ENCODE assay signal across 25 mouse cellular contexts in genomic region chr13:36901016-36901415, GRCm38 (mm10).
DNase-seq lines count a peak whose midpoint lies in the region; ATAC-seq and TF ChIP-seq lines count a peak whose summit lies in the region.
"Had no signal": no experiment of that assay in that cellular context is flagged by ENCODE, and none has a peak within 500 bp of the region (broad histone marks: within the 10 kb centered on the region; RNA-seq: fewer than 3 reads in every experiment).

No protein-coding gene starts in this region.

- no peaks in the 10 kb centered on the region for H3K27me3 ChIP-seq in heart, embryonic 12.5 days (replicated peaks)
- H3K27me3 ChIP-seq in lung, embryonic 14.5 days (ENCODE audit: insufficient read depth, low read length) = no peaks in the 10 kb centered on the region
- H3K27me3 ChIP-seq in lung, postnatal 0 days (replicated peaks; ENCODE audit: insufficient read depth, low read length) = no peaks in the 10 kb centered on the region
- H3K27me3 ChIP-seq in myocyte (ENCODE audit: control insufficient read depth, insufficient read depth, insufficient read length) = peaks cover 5% of the 10 kb centered on the region
- H3K27me3 ChIP-seq: CH12.LX; embryonic facial prominence, embryonic 13.5 days; embryonic facial prominence, embryonic 15.5 days; forebrain, embryonic 12.5 days had no signal

- peak; percentile 45 for DNase-seq in heart, adult 11 months
- DNase-seq in lung, embryonic 14.5 days = peak; percentile 39
- DNase-seq in lung, postnatal 25 days (ENCODE audit: low spot score) = no peak
- DNase-seq in lung, postnatal 0 days (ENCODE audit: low spot score) = peak; percentile 35
- no peak for DNase-seq in lung, adult 18-20 months
- DNase-seq: adrenal gland, adult 8-10 months; adrenal gland, postnatal 14 days; B cell, adult 2 months; cerebellum, adult 11-12 months; cerebellum, postnatal 10 days; cerebellum, postnatal 36 days; embryo, embryonic 11 days had no signal

- no peak overlapping the region for H3K27ac ChIP-seq in heart, embryonic 12.5 days (ENCODE audit: poor library complexity, severe bottlenecking)
- H3K27ac ChIP-seq in lung, embryonic 14.5 days (ENCODE audit: low read depth) = no peak overlapping the region
- H3K27ac ChIP-seq in lung, postnatal 0 days (ENCODE audit: low read length) = no peak overlapping the region
- H3K27ac ChIP-seq: embryonic facial prominence, embryonic 13.5 days; embryonic facial prominence, embryonic 15.5 days; forebrain, embryonic 10.5 days; forebrain, embryonic 12.5 days had no signal

- no peak for ATAC-seq in heart, embryonic 12.5 days (ENCODE audit: insufficient number of reproducible peaks, low FRiP score)
- ATAC-seq in lung, embryonic 14.5 days (ENCODE audit: insufficient read depth) = no peak; the same call in 1 of the 2 replicates
- ATAC-seq in lung, postnatal 0 days = no peak
- ATAC-seq: activated CD4-positive, CD25-positive, alpha-beta regulatory T cell, adult 4 months; CD4-positive, CD25-positive, alpha-beta regulatory T cell, adult 4 months; forebrain, embryonic 14.5 days; Patski had no signal

- H3K4me1 ChIP-seq in heart, embryonic 12.5 days (replicated peaks) = peaks cover 16% of the 10 kb centered on the region
- no peaks in the 10 kb centered on the region for H3K4me1 ChIP-seq in lung, embryonic 14.5 days (ENCODE audit: insufficient read depth)
- H3K4me1 ChIP-seq in lung, postnatal 0 days (ENCODE audit: insufficient read depth, low read depth, low read length) = no peaks in the 10 kb centered on the region
- H3K4me1 ChIP-seq: embryonic facial prominence, embryonic 13.5 days; embryonic facial prominence, embryonic 15.5 days had no signal

- WGBS in heart, embryonic 12.5 days = 32% methylated on average over 3 of the region's 3 CpGs
- 25% methylated on average over 3 of the region's 3 CpGs for WGBS in lung, embryonic 14.5 days
- whole genome bisulfite sequencing in lung, postnatal 0 days = 28% methylated on average over 3 of the region's 3 CpGs

- no peak for TF ChIP-seq CTCF in lung, embryonic 14.5 days (IDR thresholded peaks at IDR 0.05; ENCODE audit: low read depth)
- no peak for TF ChIP-seq CTCF in lung, postnatal 0 days (IDR thresholded peaks at IDR 0.05)

- H3K9me3 ChIP-seq in heart, embryonic 12.5 days (replicated peaks) = no peaks in the 10 kb centered on the region
- no peaks in the 10 kb centered on the region for H3K9me3 ChIP-seq in lung, embryonic 14.5 days (ENCODE audit: low read depth, low read length)
- H3K9me3 ChIP-seq in lung, postnatal 0 days (ENCODE audit: low read length) = no peaks in the 10 kb centered on the region
- H3K9me3 ChIP-seq: embryonic facial prominence, embryonic 13.5 days; embryonic facial prominence, embryonic 15.5 days; forebrain, embryonic 10.5 days; forebrain, embryonic 12.5 days; G1E had no signal

- no peak overlapping the region for H3K4me3 ChIP-seq in heart, embryonic 12.5 days
- H3K4me3 ChIP-seq in lung, embryonic 14.5 days (ENCODE audit: low read depth, low read length) = no peak overlapping the region
- no peak overlapping the region for H3K4me3 ChIP-seq in lung, postnatal 0 days (ENCODE audit: low read depth, low read length)
- H3K4me3 ChIP-seq in myocyte = no peak overlapping the region
- H3K4me3 ChIP-seq: embryonic facial prominence, embryonic 13.5 days; embryonic facial prominence, embryonic 15.5 days; erythroblast, embryonic 14.5 days; forebrain, embryonic 10.5 days; forebrain, embryonic 12.5 days had no signal

- H3K36me3 ChIP-seq in heart, embryonic 12.5 days = no peaks in the 10 kb centered on the region
- H3K36me3 ChIP-seq in lung, embryonic 14.5 days (ENCODE audit: insufficient read depth) = no peaks in the 10 kb centered on the region
- H3K36me3 ChIP-seq in lung, postnatal 0 days (ENCODE audit: insufficient read depth, low read length) = no peaks in the 10 kb centered on the region
- H3K36me3 ChIP-seq in myocyte (ENCODE audit: control insufficient read depth, insufficient read depth) = no peaks in the 10 kb centered on the region
- H3K36me3 ChIP-seq: embryonic facial prominence, embryonic 13.5 days; embryonic facial prominence, embryonic 15.5 days; forebrain, embryonic 10.5 days; forebrain, embryonic 12.5 days; G1E had no signal

- no peak for TF ChIP-seq EP300 in lung, postnatal 0 days (IDR thresholded peaks at IDR 0.05)

- no peak for TF ChIP-seq POLR2A in myocyte (IDR thresholded peaks at IDR 0.05; ENCODE audit: insufficient read length, low read depth)

- H3K9ac ChIP-seq in heart, embryonic 12.5 days = no peak overlapping the region
- no peak overlapping the region for H3K9ac ChIP-seq in lung, embryonic 14.5 days
- H3K9ac ChIP-seq in lung, postnatal 0 days (replicated peaks; ENCODE audit: low read depth) = no peak overlapping the region
- H3K9ac ChIP-seq: embryonic facial prominence, embryonic 13.5 days; embryonic facial prominence, embryonic 15.5 days; forebrain, embryonic 12.5 days had no signal

- no peak overlapping the region for H3ac ChIP-seq in myocyte (ENCODE audit: control insufficient read depth, insufficient read length)

- no peaks in the 10 kb centered on the region for H3K79me2 ChIP-seq in myocyte (ENCODE audit: control insufficient read depth, insufficient read depth)

- H3K4me2 ChIP-seq in heart, embryonic 12.5 days = no peak overlapping the region
- no peak overlapping the region for H3K4me2 ChIP-seq in lung, embryonic 14.5 days
- H3K4me2 ChIP-seq in lung, postnatal 0 days (replicated peaks; ENCODE audit: low read depth, low read length) = no peak overlapping the region
- H3K4me2 ChIP-seq in myocyte (ENCODE audit: low read depth) = peak overlapping the region; percentile 28
- H3K4me2 ChIP-seq: embryonic facial prominence, embryonic 13.5 days; embryonic facial prominence, embryonic 15.5 days; forebrain, embryonic 12.5 days had no signal

TF ChIP-seq in myocyte, 11 proteins besides CTCF, POLR2A, EP300 and RAD21:
- TF ChIP-seq MYOD1 (IDR thresholded peaks at IDR 0.05; ENCODE audit: control insufficient read depth in 1 of 3, insufficient read length in 2 of 3, low read depth in 2 of 3) (peak; percentile 33 to 88 (median 83)), REST (IDR thresholded peaks at IDR 0.05; ENCODE audit: insufficient read depth, insufficient read length) (no peak), TCF12 (IDR thresholded peaks at IDR 0.05; ENCODE audit: insufficient read depth, poor library complexity, severe bottlenecking) (no peak), MYOG (IDR thresholded peaks at IDR 0.05; ENCODE audit: control insufficient read depth in 1 of 3, insufficient read depth in 1 of 3, insufficient read length in 2 of 3, low read depth in 2 of 3) (peak; percentile 61 to 89 (median 83)), MAX (IDR thresholded peaks at IDR 0.05; ENCODE audit: low read depth) (no peak)
TF ChIP-seq in myocyte: peak in this region for 2.

Comparison
In these comparisons a context has a peak if more than half of its experiments do, and no peak if none do; other contexts are left out.
1. DNase-seq: peak in heart, adult 11 months (single experiment), lung, embryonic 14.5 days (single experiment) and lung, postnatal 0 days (single experiment); none in lung, postnatal 25 days (single experiment) and lung, adult 18-20 months (0 of 2).